Mouse (Mus musculus) embryonic fibroblast, embryonic 13.5 days (primary cell): ENCODE data around the gene Gna14. TPM values are rescaled to one million over a fixed set of nuclear protein-coding genes. Genes with fewer than 3 reads are reported as not detected.

Experiments
- H3K27ac ChIP-seq: 2 replicates; pipeline ENCODE4 v1.5.1; 2012; ENCODE audit warnings: low read length, control low read depth, inconsistent platforms; ENCODE audit not compliant: insufficient read depth
- H3K4me1 ChIP-seq: 2 replicates; pipeline ENCODE4 v1.6.1; 2011; ENCODE audit warnings: low read length; ENCODE audit not compliant: control insufficient read depth, insufficient read depth
- H3K4me3 ChIP-seq: 2 replicates; pipeline ENCODE4 v1.5.1; 2011; ENCODE audit warnings: mild to moderate bottlenecking, control low read depth, low read length; ENCODE audit not compliant: insufficient read depth
- CTCF ChIP-seq: IDR thresholded peaks from 2 replicates; pipeline ENCODE4 v1.5.1; 2011; ENCODE audit warnings: mild to moderate bottlenecking, control low read depth, low read length, moderate library complexity, borderline replicate concordance; ENCODE audit not compliant: insufficient read depth
- POLR2A ChIP-seq: IDR thresholded peaks from 2 replicates; pipeline ENCODE4 v1.6.1; 2011; ENCODE audit warnings: low read depth, mild to moderate bottlenecking, control low read depth, low read length, moderate library complexity
- polyA plus RNA-seq: library from polyadenylated mRNA; stranded (reverse); fragments of >200 nt; gene quantifications from 2 replicates; pipeline ENCODE4 v1.2.4, GENCODE M21; 2011; ENCODE audit warnings: low read depth; ENCODE audit not compliant: missing spikeins, insufficient read length

Gna14 gene
- polyA plus RNA-seq, 1 experiment, result 1.4 TPM

- no peak overlapping the region for H3K4me3 ChIP-seq
- TF ChIP-seq POLR2A (no peak), CTCF (no peak)
- no peak overlapping the region for H3K27ac ChIP-seq
Measured at GRCm38 (mm10) chr19:16472655-16473054, 37.1 kb downstream of the Gna14 start.

GRCm38 (mm10) chr19:16477314-16477946 is 41.9 kb downstream of the Gna14 start:
- Histone ChIP-seq H3K4me3 (no peak overlapping the region), H3K27ac (no peak overlapping the region), H3K4me1 (no peaks in the 10 kb centered on the region)
- TF ChIP-seq CTCF (no peak), POLR2A (no peak)

More at GRCm38 (mm10) chr19:16472655-16473054, 37.1 kb downstream of the Gna14 start:
- no peaks in the 10 kb centered on the region for H3K4me1 ChIP-seq

DNA sequence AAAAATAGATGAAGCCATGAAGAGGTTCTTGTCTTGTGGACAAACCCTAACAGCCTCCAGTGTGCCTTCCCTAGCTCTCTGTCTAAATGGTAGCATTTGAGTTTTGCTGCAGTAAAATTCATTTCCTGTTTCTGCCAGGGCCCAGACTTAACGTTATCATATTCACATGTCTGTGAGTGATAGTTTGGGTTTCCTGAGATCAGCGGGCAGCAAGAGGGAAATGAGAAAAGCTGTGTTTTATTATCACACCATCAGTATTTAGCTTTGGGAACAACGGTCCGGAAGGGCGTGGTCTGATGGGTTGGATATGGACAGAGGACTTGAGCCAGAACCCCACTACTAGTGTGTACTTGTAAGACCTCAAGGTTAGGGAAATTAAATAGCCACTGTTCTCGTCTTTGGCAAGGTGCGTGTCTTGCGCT is 42.6 kb downstream of the Gna14 start:
- Histone ChIP-seq H3K4me3 (no peak overlapping the region), H3K27ac (no peak overlapping the region), H3K4me1 (no peaks in the 10 kb centered on the region)
- no peak for TF ChIP-seq CTCF
- no peak for TF ChIP-seq POLR2A

GRCm38 (mm10) chr19:16482047-16482446 is 46.5 kb downstream of the Gna14 start:
- no peak overlapping the region for H3K4me3 ChIP-seq
- no peak for TF ChIP-seq POLR2A
- no peak for TF ChIP-seq CTCF
- no peak overlapping the region for H3K27ac ChIP-seq
- H3K4me1 ChIP-seq, result no peaks in the 10 kb centered on the region

- no peak for TF ChIP-seq POLR2A
- no peak for TF ChIP-seq CTCF
- H3K27ac ChIP-seq, result no peak overlapping the region
- H3K4me3 ChIP-seq, result no peak overlapping the region
- H3K4me1 ChIP-seq, result no peaks in the 10 kb centered on the region
Measured at GRCm38 (mm10) chr19:16484237-16484636, 48.7 kb downstream of the Gna14 start.

DNA sequence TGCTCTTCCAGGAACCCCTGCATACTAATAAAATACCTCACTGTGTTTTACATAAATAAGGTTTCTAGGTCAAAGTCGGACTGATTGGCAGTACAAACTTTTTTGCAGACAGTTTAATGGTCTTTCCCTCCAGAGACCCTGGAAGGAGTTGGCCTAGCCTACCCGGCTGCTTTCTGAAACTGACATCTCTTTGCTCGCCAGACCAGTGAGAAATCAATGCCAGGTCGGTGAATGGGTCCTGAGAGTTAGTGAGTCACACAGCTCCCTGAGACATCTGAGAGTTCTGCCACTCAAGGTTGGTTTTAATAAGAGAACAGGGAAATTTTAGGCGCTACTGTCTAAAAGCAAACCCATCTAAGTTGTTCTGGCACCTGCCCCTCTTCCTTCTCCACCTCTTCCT is 49.1 kb downstream of the Gna14 start:
- H3K4me1 ChIP-seq, result no peaks in the 10 kb centered on the region
- no peak overlapping the region for H3K27ac ChIP-seq
- H3K4me3 ChIP-seq, result no peak overlapping the region
- no peak for TF ChIP-seq POLR2A
- TF ChIP-seq CTCF, result no peak

- H3K4me1 ChIP-seq, result 0 out of 2 replicates have a peak, but pooled peaks cover 3% of the 10 kb centered on the region
- no peak overlapping the region for H3K4me3 ChIP-seq
- H3K27ac ChIP-seq, result no peak overlapping the region
- TF ChIP-seq CTCF, result no peak
- no peak for TF ChIP-seq POLR2A
Measured at GRCm38 (mm10) chr19:16490756-16491155, 55.2 kb downstream of the Gna14 start.

DNA sequence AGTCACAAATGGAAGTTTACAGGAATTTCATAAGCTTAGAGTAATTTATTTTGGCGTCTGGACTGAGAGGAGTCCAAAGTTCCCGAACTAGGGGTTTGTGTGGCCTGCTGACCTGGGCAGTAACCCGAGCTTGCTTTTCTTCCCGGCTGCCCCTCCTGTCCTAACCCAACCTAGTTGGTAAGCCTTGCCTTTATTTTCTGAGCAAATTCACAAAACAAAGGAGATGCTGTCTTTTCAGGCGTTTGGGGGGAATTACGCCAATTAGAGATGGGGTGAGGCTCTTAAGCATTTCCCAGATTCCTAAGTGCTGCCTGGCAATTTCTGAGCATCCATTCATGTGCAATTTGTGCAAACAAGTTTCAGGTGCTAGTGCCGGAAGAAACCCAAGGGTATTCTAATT is 55.9 kb downstream of the Gna14 start:
- TF ChIP-seq POLR2A, result no peak
- TF ChIP-seq CTCF, result no peak
- no peak overlapping the region for H3K27ac ChIP-seq
- no peak overlapping the region for H3K4me3 ChIP-seq
- H3K4me1 ChIP-seq, result 0 out of 2 replicates have a peak, but pooled peaks cover 3% of the 10 kb centered on the region

- Histone ChIP-seq H3K4me3 (no peak overlapping the region), H3K27ac (no peak overlapping the region), H3K4me1 (0 out of 2 replicates have a peak, but pooled peaks cover 3% of the 10 kb centered on the region)
- TF ChIP-seq POLR2A, result no peak
- TF ChIP-seq CTCF, result no peak
Measured at GRCm38 (mm10) chr19:16492453-16492852, 56.9 kb downstream of the Gna14 start.

DNA sequence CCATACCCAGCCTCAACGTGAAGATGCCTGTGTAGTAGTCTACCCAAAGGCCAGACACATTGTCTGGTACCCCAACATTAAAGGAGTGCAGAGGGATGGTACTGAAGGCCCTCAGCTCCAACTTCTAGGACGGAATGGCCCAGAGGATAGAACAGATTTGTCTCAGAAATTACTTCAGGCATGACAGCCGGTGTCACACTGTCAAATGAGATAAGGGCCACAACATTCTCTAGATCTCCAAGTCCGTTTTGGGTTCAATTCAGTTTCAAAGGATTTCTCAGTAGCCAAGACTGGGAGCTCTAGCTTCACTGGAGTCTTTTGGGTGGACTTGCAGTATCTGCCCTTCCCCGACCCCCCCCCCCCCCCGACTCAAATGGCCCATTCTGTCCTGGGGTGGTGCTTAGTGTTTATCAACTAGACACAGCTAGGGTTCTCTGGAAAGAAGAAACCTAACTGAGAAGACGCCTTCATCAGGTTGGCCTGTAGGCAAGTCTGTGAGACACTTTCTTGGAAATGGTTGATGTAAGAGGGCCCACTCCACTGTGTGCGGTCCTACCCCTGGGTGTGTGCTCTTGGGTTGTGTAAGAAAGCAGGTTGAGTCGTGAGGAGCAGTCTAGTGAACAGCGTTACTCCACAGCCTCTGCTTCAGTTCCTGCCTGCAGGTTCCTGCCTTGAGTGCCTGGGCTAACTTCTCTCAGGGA is 59.4 kb downstream of the Gna14 start:
- TF ChIP-seq CTCF, result no peak
- TF ChIP-seq POLR2A, result no peak
- Histone ChIP-seq H3K4me3 (no peak overlapping the region), H3K4me1 (0 out of 2 replicates have a peak, but pooled peaks cover 3% of the 10 kb centered on the region), H3K27ac (no peak overlapping the region)

GRCm38 (mm10) chr19:16496016-16496415 is 60.5 kb downstream of the Gna14 start:
- no peak for TF ChIP-seq POLR2A
- no peak overlapping the region for H3K27ac ChIP-seq
- H3K4me3 ChIP-seq, result no peak overlapping the region
- 0 out of 2 replicates have a peak, but pooled peaks cover 3% of the 10 kb centered on the region for H3K4me1 ChIP-seq
